8 mouse cellular contexts compared by ENCODE assay signal in the genomic region with DNA sequence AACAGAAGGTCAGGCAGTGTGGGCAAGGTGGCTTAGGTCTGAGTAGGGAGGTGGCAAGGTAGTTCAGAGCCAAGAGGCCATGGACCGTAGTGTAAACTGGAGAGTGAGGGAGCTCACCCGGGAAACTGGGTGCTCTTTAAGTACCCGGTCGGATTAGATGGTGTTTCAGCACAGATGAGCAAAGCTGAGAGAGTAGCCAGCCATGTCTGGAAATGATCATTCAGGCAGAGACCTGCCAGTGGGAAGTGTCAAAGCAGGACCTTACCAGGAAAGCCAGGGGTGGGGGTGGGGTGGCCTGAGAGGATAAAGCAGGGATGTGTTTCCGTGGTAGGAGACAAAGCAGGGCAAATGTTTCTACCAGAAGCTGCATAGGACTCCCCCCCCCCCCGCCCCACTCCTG.
"Had no signal": no experiment of that assay in that cellular context is flagged by ENCODE, and none has a peak within 500 bp of the region (broad histone marks: within the 10 kb centered on the region; RNA-seq: fewer than 3 reads in every experiment).

No protein-coding gene starts in this region.

- DNase-seq: kidney, adult 2 months; kidney, postnatal 25 days; layer of hippocampus, postnatal 36 days; lung, embryonic 14.5 days; lung, postnatal 10 days; lung, postnatal 4 days; thymus, adult 2 months; thymus, postnatal 25 days had no signal
